Mouse (Mus musculus) forebrain, embryonic 13.5 days (tissue): ENCODE data around the gene Krt36. TPM values are rescaled to one million over a fixed set of nuclear protein-coding genes. Genes with fewer than 3 reads are reported as not detected.

Source experiments
- ATAC-seq: fragments of 200-750 bp; cut with Nextera tagmentation; 2 replicates; pipeline ENCODE4 v1.8.0; 2017
- H3K27ac ChIP-seq: fragments of 300-500 bp; sonication (generic); 2 replicates; pipeline ENCODE4 v1.5.1; 2015; ENCODE audit warnings: inconsistent platforms, mild to moderate bottlenecking, moderate library complexity
- H3K27me3 ChIP-seq: fragments of 300-500 bp; sonication (generic); 2 replicates; pipeline ENCODE4 v1.6.1; 2015; ENCODE audit warnings: mild to moderate bottlenecking, inconsistent platforms
- H3K36me3 ChIP-seq: fragments of 300-500 bp; sonication (generic); 2 replicates; pipeline ENCODE4 v1.6.1; 2015; ENCODE audit warnings: mild to moderate bottlenecking, inconsistent platforms; ENCODE audit not compliant: poor library complexity, severe bottlenecking
- H3K4me1 ChIP-seq: fragments of 300-500 bp; sonication (generic); 2 replicates; pipeline ENCODE4 v1.6.1; 2015; ENCODE audit warnings: inconsistent platforms
- H3K4me2 ChIP-seq: fragments of 300-500 bp; sonication (generic); 2 replicates; pipeline ENCODE4 v1.6.1; 2015; ENCODE audit warnings: inconsistent platforms, mild to moderate bottlenecking, moderate library complexity
- H3K4me3 ChIP-seq: fragments of 300-500 bp; sonication (generic); 2 replicates; pipeline ENCODE4 v1.5.1; 2015; ENCODE audit warnings: mild to moderate bottlenecking, inconsistent platforms
- H3K9ac ChIP-seq: fragments of 300-500 bp; sonication (generic); 2 replicates; pipeline ENCODE4 v1.6.1; 2015; ENCODE audit warnings: mild to moderate bottlenecking, inconsistent platforms
- H3K9me3 ChIP-seq: fragments of 300-500 bp; sonication (generic); replicated peaks from 2 replicates; pipeline ENCODE4 v1.6.1; 2016; ENCODE audit warnings: inconsistent platforms
- WGBS: fragments of 180-500 bp; shearing (Covaris S2); methylation state at CpG from one replicate; pipeline ENCODE4 v1.1.7; 2015; 5-methylcytosine and 5-hydroxymethylcytosine counted together
- polyA plus RNA-seq: library from polyadenylated mRNA; unstranded; fragments of >200 nt; fragmentation: Nextera tagmentation; extraction: Ambion mirVana; gene quantifications from 2 replicates; pipeline ENCODE4 v1.2.1, GENCODE M21; 2015

Krt36 gene
- polyA plus RNA-seq, 1 experiment from 2014 or later, result not detected

GRCm38 (mm10) chr11:100124901-100125300 is 19.5 kb upstream of the Krt36 start:
- ATAC-seq, result no peak
- Histone ChIP-seq H3K27me3 (no peaks in the 10 kb centered on the region), H3K36me3 (no peaks in the 10 kb centered on the region), H3K9me3 (no peaks in the 10 kb centered on the region), H3K27ac (no peak overlapping the region), H3K9ac (no peak overlapping the region), H3K4me3 (no peak overlapping the region), H3K4me2 (no peak overlapping the region), H3K4me1 (no peaks in the 10 kb centered on the region)
- 90% methylated on average over 7 of the region's 7 CpGs for WGBS

DNA sequence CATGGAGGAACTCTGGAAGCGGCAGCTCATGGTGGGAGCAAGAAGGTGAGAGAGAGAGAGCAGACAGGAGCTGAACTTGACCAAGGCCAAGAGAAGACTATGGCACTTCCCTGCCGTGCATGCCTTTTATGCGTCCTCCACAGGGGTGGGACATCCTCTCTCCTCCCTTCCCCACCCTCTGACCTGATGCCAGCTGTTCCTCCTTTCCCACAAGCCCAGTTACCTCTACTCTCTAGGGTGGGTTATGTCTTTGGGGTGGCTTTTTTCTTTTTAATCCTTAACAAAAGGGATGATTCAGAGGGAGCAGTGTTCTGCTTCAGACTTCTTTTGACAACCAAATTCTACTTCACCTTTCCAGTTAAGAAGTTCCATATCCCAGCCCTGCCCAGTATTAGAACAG is 16.0 kb upstream of the Krt36 start, which contains the start of gene Krt13:
Krt13 (minus strand) TSS at position 101 of the 400 bp plus-strand sequence.
- Histone ChIP-seq H3K9me3 (no peaks in the 10 kb centered on the region), H3K27me3 (no peaks in the 10 kb centered on the region), H3K4me2 (no peak within 1 kb of the TSS), H3K4me3 (no peak within 1 kb of the TSS), H3K9ac (no peak within 1 kb of the TSS), H3K4me1 (no peaks in the 10 kb centered on the region), H3K27ac (no peak within 1 kb of the TSS), H3K36me3 (no peaks in the 10 kb centered on the region)
- WGBS, result 88% methylated on average over 3 of the region's 3 CpGs
- no peak for ATAC-seq

DNA sequence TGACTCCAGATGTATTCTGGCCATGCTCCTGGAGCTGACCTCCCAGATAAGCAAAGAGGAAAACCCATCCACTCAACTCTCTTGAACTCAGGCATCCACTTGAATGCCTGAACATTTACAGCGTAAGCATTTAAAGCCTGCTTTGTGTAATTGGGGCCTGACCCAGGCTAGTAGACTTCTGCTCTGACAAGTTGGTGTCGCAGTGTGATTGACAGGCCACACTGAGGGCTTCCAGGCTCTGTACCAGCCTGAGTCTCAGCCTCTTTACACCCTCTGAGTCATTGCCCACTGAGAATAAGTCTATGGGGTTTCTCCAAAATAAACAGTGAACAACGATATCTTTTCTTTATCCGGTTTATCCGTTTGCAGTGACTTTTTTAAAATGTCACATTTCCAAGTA is 14.9 kb upstream of the Krt36 start:
- Histone ChIP-seq H3K4me1 (no peaks in the 10 kb centered on the region), H3K4me3 (no peak overlapping the region), H3K27ac (no peak overlapping the region), H3K9me3 (no peaks in the 10 kb centered on the region), H3K27me3 (no peaks in the 10 kb centered on the region), H3K4me2 (no peak overlapping the region), H3K9ac (no peak overlapping the region), H3K36me3 (no peaks in the 10 kb centered on the region)
- 92% methylated on average over 5 of the region's 5 CpGs for WGBS
- ATAC-seq, result no peak

- 97% methylated on average over 2 of the region's 2 CpGs for WGBS
- no peak overlapping the region for H3K4me3 ChIP-seq
- no peak overlapping the region for H3K4me2 ChIP-seq
- H3K4me1 ChIP-seq, result no peaks in the 10 kb centered on the region
- H3K36me3 ChIP-seq, result no peaks in the 10 kb centered on the region
- no peaks in the 10 kb centered on the region for H3K9me3 ChIP-seq
- ATAC-seq, result no peak
- no peaks in the 10 kb centered on the region for H3K27me3 ChIP-seq
- H3K27ac ChIP-seq, result no peak overlapping the region
- H3K9ac ChIP-seq, result no peak overlapping the region
Measured at GRCm38 (mm10) chr11:100113742-100114029, 8.3 kb upstream of the Krt36 start.

DNA sequence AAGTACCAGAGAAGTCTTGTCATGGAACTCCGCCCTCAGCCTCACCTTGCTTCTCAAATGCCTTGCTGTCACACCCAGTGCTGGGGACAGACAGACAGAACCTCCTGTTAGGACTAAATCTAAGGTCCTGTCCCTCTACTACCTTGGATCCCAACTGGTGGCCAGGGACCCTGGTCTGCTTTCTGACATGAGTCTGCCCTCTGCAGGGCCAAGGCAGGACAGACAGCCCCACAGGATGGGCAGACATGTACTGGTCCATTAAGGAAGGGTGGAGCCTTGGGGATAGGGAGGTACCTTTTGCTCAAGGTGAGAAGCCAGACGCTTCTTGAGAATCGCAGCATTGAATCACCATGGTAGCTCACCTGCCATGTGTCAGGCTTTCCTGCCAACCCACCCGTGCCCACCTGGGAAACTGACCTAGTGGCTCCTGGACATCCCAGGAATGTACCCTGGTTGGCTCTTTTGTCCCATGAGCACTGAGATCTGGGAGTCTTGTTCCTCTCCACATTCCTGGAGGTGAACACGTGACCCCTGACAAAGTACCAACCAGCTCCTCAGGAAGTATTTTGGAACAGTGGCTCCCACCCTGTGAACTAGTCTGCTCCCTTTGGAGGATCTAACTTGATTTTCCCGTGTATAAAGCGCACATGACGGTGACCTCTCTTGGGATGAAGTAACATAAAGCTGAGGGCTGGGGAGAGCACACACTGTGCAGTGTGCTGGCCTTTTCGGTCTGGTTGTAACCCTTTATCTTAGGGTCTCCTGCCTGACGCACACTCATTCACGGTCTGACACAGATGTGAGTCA is 7.7 kb upstream of the Krt36 start:
- no peaks in the 10 kb centered on the region for H3K27me3 ChIP-seq
- no peaks in the 10 kb centered on the region for H3K9me3 ChIP-seq
- H3K27ac ChIP-seq, result no peak overlapping the region
- H3K9ac ChIP-seq, result no peak overlapping the region
- H3K4me1 ChIP-seq, result no peaks in the 10 kb centered on the region
- no peak overlapping the region for H3K4me3 ChIP-seq
- WGBS, result 87% methylated on average over 11 of the region's 11 CpGs
- H3K36me3 ChIP-seq, result no peaks in the 10 kb centered on the region
- ATAC-seq, result no peak
- H3K4me2 ChIP-seq, result no peak overlapping the region

DNA sequence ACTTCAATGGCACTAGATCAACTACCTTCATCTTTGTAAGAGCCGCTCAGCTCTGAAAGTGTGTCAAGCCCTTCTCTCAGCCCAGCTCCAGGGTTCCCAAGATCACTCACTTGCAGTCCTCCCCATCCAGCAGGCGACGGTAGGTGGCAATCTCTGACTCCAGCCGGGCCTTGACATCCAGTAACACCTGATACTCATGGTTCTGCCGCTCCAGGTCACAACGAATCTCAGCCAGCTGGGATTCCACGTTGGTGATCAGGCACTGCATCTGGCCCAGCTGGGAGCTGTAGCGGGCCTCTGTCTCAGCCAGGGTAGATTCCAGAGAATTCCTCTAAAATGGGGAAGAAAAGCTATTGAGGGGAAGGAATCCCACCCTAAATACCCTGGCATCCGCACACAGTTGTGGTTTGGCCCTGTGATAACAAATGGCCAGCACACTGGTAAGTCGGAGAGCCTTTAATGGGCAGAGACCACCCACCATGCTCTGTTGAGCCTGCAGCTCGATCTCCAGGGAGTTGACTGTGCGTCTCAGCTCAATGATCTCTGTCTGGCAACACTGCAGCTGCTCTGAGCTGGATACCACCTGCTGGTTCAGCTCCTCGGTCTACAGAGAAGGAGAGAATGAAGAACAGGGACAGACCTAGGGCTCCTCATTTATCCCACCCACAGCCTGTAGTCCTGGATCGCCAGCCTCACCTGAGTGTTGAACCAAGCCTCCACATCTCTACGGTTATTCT is 2.6 kb downstream of the Krt36 start:
- no peak for ATAC-seq
- Histone ChIP-seq H3K4me1 (no peaks in the 10 kb centered on the region), H3K4me2 (no peak overlapping the region), H3K9ac (no peak overlapping the region), H3K36me3 (no peaks in the 10 kb centered on the region), H3K4me3 (no peak overlapping the region), H3K27ac (no peak overlapping the region), H3K27me3 (no peaks in the 10 kb centered on the region), H3K9me3 (no peaks in the 10 kb centered on the region)
- WGBS, result 72% methylated on average over 15 of the region's 15 CpGs

DNA sequence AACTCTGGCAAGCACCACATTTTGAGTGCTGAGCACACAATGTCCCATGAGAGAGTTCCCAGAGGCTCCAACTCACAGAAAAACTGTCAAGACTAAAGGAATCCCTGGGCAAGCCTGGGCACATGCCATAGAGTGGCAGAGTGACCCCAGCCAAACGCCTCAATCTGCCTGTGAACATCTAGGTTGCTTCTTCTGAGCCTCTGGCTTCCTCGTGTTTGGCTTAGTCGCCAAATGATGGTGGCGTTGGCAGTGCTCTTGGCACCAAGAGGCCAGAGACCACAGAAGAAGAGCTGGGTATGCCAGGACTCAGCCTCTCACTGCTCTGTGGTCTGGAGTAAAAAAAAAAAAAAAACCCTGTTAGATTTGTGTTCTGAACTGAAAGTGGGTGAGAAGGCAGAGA is 5.0 kb downstream of the Krt36 start:
- H3K27me3 ChIP-seq, result no peaks in the 10 kb centered on the region
- no peaks in the 10 kb centered on the region for H3K36me3 ChIP-seq
- no peak overlapping the region for H3K4me3 ChIP-seq
- WGBS, result 78% methylated on average over 4 of the region's 4 CpGs
- H3K4me2 ChIP-seq, result no peak overlapping the region
- H3K27ac ChIP-seq, result no peak overlapping the region
- no peaks in the 10 kb centered on the region for H3K9me3 ChIP-seq
- no peak for ATAC-seq
- H3K9ac ChIP-seq, result no peak overlapping the region
- H3K4me1 ChIP-seq, result no peaks in the 10 kb centered on the region

DNA sequence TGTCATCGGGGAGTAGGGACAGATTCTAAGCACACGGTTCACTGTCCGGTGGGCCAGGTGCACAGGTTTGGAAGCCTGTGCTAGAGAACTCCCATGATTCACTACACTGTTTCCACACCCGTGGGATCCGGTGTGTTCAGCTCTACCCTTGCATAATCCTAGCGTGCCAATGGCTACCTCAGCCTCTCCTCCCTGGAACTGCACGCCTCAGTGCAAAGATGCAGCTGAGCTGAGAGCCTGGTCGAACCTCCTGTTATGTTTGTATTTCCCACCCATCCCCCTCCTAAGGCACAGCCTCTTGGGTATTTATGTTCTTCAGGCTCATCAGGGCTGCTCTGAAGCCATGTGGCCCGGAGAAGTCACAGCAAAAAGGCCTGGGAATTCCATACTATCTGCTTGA is 7.6 kb downstream of the Krt36 start:
- 85% methylated on average over 9 of the region's 9 CpGs for WGBS
- no peak overlapping the region for H3K27ac ChIP-seq
- H3K4me1 ChIP-seq, result no peaks in the 10 kb centered on the region
- H3K4me3 ChIP-seq, result no peak overlapping the region
- H3K9ac ChIP-seq, result no peak overlapping the region
- H3K9me3 ChIP-seq, result no peaks in the 10 kb centered on the region
- H3K4me2 ChIP-seq, result no peak overlapping the region
- no peak for ATAC-seq
- no peaks in the 10 kb centered on the region for H3K36me3 ChIP-seq
- no peaks in the 10 kb centered on the region for H3K27me3 ChIP-seq

DNA sequence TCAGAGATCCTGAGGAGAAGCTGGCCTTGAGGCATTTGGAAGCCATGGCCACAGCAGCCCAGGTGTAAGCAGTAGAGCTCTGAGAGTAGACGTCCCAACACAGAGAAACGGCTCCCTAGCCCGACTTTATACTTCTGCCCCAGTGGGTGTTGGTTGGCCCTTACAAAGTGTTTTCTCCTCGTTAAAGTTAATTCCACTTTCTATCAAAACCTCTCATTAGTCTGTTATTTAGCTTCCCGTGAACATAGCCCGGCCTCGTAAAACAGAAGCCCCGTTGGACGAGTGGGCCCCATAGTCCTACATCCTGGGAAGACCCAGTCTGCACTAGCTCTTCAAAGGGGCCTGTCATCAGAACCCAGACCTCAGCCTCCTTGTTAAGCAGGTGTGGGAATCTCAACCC is 9.3 kb downstream of the Krt36 start, which contains the start of gene Krt35:
Krt35 (minus strand) TSS at position 101 of the 400 bp plus-strand sequence.
- Histone ChIP-seq H3K27ac (no peak within 1 kb of the TSS), H3K4me3 (no peak within 1 kb of the TSS), H3K4me1 (no peaks in the 10 kb centered on the region), H3K4me2 (no peak within 1 kb of the TSS), H3K9me3 (no peaks in the 10 kb centered on the region), H3K36me3 (no peaks in the 10 kb centered on the region), H3K9ac (no peak within 1 kb of the TSS), H3K27me3 (no peaks in the 10 kb centered on the region)
- ATAC-seq, result no peak
- 50% methylated on average over 9 of the region's 9 CpGs for WGBS

DNA sequence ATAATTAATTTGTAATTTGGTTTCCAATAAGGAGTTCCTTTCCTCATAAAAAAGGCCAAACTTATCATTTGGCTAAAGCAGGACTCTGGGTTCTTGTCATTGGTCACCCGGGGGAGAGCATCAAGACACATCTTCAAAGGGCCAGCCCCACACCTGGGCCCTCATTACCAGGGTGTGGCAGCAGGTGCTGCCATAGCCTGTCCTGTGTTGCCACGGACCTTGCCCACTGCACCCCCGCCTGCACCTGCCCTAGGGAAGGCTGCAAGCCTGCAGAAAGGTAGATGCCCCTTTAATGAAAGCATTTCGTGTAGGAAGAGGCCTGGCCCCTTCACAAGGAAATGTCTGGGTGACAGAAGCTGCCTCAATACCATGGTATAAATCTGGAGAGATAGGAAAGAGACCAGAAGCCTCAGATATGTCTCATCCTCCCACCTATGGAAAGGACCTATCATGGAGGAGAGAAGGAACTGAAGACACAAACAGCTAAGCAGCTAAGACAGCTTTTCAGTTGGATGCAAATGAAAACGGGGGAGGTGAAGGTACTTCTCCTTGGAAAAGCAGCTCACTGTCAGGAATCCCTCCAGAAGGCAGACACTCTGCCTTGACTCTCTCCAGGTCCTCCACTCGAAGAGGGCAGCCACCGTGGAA is 16.9 kb downstream of the Krt36 start:
- Histone ChIP-seq H3K27me3 (no peaks in the 10 kb centered on the region), H3K9me3 (no peaks in the 10 kb centered on the region), H3K9ac (no peak overlapping the region), H3K4me3 (no peak overlapping the region), H3K4me1 (no peaks in the 10 kb centered on the region), H3K27ac (no peak overlapping the region), H3K36me3 (no peaks in the 10 kb centered on the region), H3K4me2 (no peak overlapping the region)
- WGBS, result 73% methylated on average over 7 of the region's 7 CpGs
- ATAC-seq, result no peak

- no peak for ATAC-seq
- Histone ChIP-seq H3K4me2 (no peak within 1 kb of the TSS), H3K9ac (no peak within 1 kb of the TSS), H3K27ac (no peak within 1 kb of the TSS), H3K27me3 (no peaks in the 10 kb centered on the region), H3K36me3 (no peaks in the 10 kb centered on the region), H3K4me3 (no peak within 1 kb of the TSS), H3K9me3 (no peaks in the 10 kb centered on the region), H3K4me1 (no peaks in the 10 kb centered on the region)
- WGBS, result 93% methylated on average over 10 of the region's 10 CpGs
Measured at GRCm38 (mm10) chr11:100087861-100088260, 17.6 kb downstream of the Krt36 start, which contains the start of gene Krt32. TSS of gene Krt32 (minus strand) at chr11:100088226.

- H3K9me3 ChIP-seq, result no peaks in the 10 kb centered on the region
- H3K4me1 ChIP-seq, result no peaks in the 10 kb centered on the region
- WGBS, result 70% methylated on average over 1 of the region's 1 CpGs
- no peak overlapping the region for H3K4me2 ChIP-seq
- no peak overlapping the region for H3K9ac ChIP-seq
- H3K4me3 ChIP-seq, result no peak overlapping the region
- no peaks in the 10 kb centered on the region for H3K27me3 ChIP-seq
- no peaks in the 10 kb centered on the region for H3K36me3 ChIP-seq
- H3K27ac ChIP-seq, result no peak overlapping the region
- no peak for ATAC-seq
Measured at GRCm38 (mm10) chr11:100073873-100074272, 31.6 kb downstream of the Krt36 start.
